Mouse (Mus musculus): ENCODE data around the gene Smarca2. TPM values are rescaled to one million over a fixed set of nuclear protein-coding genes. Genes with fewer than 3 reads are reported as not detected.
A peak's percentile ranks its signal among the peaks of the same experiment; 100 is the strongest.

The Smarca2 gene
- polyA plus RNA-seq, 1 experiment: 156 TPM

GRCm38 (mm10) chr19:26758156-26758555 lies 153.3 kb downstream of the Smarca2 start:
- no peak for TF ChIP-seq POLR2A (IDR thresholded peaks at IDR 0.05; ENCODE audit: extremely low read depth, insufficient read depth, low read length)
- TF ChIP-seq CTCF (IDR thresholded peaks at IDR 0.05; ENCODE audit: extremely low read depth, insufficient read depth, low read length): no peak
- H3K4me1 ChIP-seq (ENCODE audit: control insufficient read depth, insufficient read depth, low read length): peaks cover 10% of the 10 kb centered on the region
- H3K4me3 ChIP-seq (ENCODE audit: insufficient read depth, low read length): no peak overlapping the region
- H3K27ac ChIP-seq (ENCODE audit: insufficient read depth, low read length): no peak overlapping the region

- H3K27ac ChIP-seq (ENCODE audit: insufficient read depth, low read length): no peak overlapping the region
Measured at GRCm38 (mm10) chr19:26758620-26759019, 153.8 kb downstream of the Smarca2 start.

DNA sequence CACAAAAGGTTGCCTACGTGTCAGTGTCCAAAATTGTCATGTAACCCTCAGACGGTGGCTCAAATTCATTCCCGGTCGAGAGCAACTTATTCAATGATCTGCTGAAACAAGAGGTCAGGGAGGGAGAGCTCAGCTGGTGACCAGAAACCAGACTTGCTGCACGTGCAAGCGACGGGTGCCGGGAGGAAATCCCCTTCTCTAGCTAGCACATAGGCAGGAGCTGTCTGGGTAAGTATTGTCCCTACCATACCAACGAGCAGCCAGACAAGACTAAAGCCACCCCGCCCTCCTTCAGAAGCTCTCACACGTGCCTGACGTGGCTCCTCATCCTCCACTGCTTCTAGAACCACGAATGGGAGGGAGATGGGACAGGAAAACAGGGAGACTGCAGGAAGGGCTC lies 154.4 kb downstream of the Smarca2 start:
- peaks cover 7% of the 10 kb centered on the region for H3K4me1 ChIP-seq (ENCODE audit: control insufficient read depth, insufficient read depth, low read length)
- TF ChIP-seq CTCF (IDR thresholded peaks at IDR 0.05; ENCODE audit: extremely low read depth, insufficient read depth, low read length) (no peak), POLR2A (IDR thresholded peaks at IDR 0.05; ENCODE audit: extremely low read depth, insufficient read depth, low read length) (no peak)
- no peak overlapping the region for H3K27ac ChIP-seq (ENCODE audit: insufficient read depth, low read length)
- H3K4me3 ChIP-seq (ENCODE audit: insufficient read depth, low read length): no peak overlapping the region

More at GRCm38 (mm10) chr19:26758620-26759019, 153.8 kb downstream of the Smarca2 start:
- no peak overlapping the region for H3K4me3 ChIP-seq (ENCODE audit: insufficient read depth, low read length)
- TF ChIP-seq POLR2A (IDR thresholded peaks at IDR 0.05; ENCODE audit: extremely low read depth, insufficient read depth, low read length): no peak
- TF ChIP-seq CTCF (IDR thresholded peaks at IDR 0.05; ENCODE audit: extremely low read depth, insufficient read depth, low read length): no peak
- peaks cover 9% of the 10 kb centered on the region for H3K4me1 ChIP-seq (ENCODE audit: control insufficient read depth, insufficient read depth, low read length)

DNA sequence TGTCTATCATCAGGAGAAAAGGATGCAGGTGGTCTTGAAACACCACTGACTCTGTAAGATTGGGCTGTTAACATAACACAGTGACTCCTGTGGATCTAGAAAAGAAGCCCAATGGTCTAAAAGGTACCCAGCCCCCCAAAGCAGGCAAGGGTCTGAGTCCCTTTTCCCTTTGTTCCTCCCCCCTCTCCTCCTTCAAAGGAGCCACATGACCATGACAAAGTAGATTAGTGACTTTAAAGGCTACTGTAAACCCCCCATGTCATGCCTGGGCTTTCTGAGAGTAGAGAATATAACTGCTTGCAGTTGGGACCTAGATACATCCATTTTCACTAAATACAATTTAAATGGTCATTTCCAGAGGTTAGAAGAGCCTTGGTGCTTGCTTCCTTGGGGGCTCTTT lies 156.4 kb downstream of the Smarca2 start:
- Histone ChIP-seq H3K4me3 (ENCODE audit: insufficient read depth, low read length) (no peak overlapping the region), H3K27ac (ENCODE audit: insufficient read depth, low read length) (no peak overlapping the region), H3K4me1 (ENCODE audit: control insufficient read depth, insufficient read depth, low read length) (peaks cover 5% of the 10 kb centered on the region)
- TF ChIP-seq CTCF (IDR thresholded peaks at IDR 0.05; ENCODE audit: extremely low read depth, insufficient read depth, low read length) (no peak), POLR2A (IDR thresholded peaks at IDR 0.05; ENCODE audit: extremely low read depth, insufficient read depth, low read length) (no peak)

DNA sequence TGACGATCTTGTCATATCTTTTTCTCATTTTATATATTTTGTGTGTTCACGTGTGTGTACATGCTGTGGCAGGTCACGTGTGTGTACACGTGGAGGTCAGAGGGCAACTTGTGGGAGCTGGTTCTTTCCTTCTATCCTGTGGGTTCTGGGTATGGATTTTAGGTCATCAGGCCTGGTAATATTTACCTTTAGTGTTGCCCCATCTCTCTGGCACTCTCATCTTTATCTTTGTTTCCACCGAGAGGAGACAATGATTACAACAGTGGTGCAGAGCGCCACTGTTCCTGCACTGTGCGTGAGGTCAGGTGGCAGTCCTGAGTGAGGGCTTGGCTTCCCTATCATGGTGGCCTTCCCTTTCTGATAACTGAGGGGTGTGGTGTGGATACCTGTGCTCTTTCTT lies 160.6 kb downstream of the Smarca2 start:
- peaks cover 8% of the 10 kb centered on the region for H3K4me1 ChIP-seq (ENCODE audit: control insufficient read depth, insufficient read depth, low read length)
- H3K27ac ChIP-seq (ENCODE audit: insufficient read depth, low read length): no peak overlapping the region
- TF ChIP-seq POLR2A (IDR thresholded peaks at IDR 0.05; ENCODE audit: extremely low read depth, insufficient read depth, low read length): no peak
- no peak for TF ChIP-seq CTCF (IDR thresholded peaks at IDR 0.05; ENCODE audit: extremely low read depth, insufficient read depth, low read length)
- H3K4me3 ChIP-seq (ENCODE audit: insufficient read depth, low read length): no peak overlapping the region

- no peak overlapping the region for H3K4me3 ChIP-seq (ENCODE audit: insufficient read depth, low read length)
- H3K27ac ChIP-seq (ENCODE audit: insufficient read depth, low read length): no peak overlapping the region
- H3K4me1 ChIP-seq (ENCODE audit: control insufficient read depth, insufficient read depth, low read length): peaks cover 3% of the 10 kb centered on the region; the same call in 1 of the 2 replicates
- TF ChIP-seq CTCF (IDR thresholded peaks at IDR 0.05; ENCODE audit: extremely low read depth, insufficient read depth, low read length): no peak
- TF ChIP-seq POLR2A (IDR thresholded peaks at IDR 0.05; ENCODE audit: extremely low read depth, insufficient read depth, low read length): no peak
Measured at GRCm38 (mm10) chr19:26767454-26767853, 162.6 kb downstream of the Smarca2 start.

DNA sequence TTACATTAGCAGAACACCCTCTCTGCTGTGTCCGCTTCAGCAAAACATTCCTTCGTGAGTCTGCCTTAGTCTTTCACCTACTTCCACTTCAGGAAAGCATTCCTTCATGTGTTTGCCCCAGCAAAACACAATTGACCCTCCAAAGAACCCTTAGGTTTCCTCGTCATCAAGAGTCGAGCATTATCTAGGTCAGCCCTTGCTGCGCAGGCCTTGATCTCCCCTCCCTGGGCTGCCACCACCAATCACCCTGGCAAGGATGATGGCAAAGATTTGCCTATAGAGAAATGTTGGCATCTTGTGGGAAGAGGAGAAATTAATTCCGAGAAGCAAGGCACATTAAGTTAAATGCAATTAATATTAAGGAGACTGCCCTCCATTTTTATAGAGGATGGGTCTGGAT lies 163.1 kb downstream of the Smarca2 start:
- Histone ChIP-seq H3K4me3 (ENCODE audit: insufficient read depth, low read length) (no peak overlapping the region), H3K4me1 (ENCODE audit: control insufficient read depth, insufficient read depth, low read length) (peaks cover 3% of the 10 kb centered on the region; the same call in 1 of the 2 replicates), H3K27ac (ENCODE audit: insufficient read depth, low read length) (no peak overlapping the region)
- TF ChIP-seq POLR2A (IDR thresholded peaks at IDR 0.05; ENCODE audit: extremely low read depth, insufficient read depth, low read length) (no peak), CTCF (IDR thresholded peaks at IDR 0.05; ENCODE audit: extremely low read depth, insufficient read depth, low read length) (no peak)

- no peak overlapping the region for H3K27ac ChIP-seq (ENCODE audit: insufficient read depth, low read length)
Measured at GRCm38 (mm10) chr19:26768846-26769245, 164.0 kb downstream of the Smarca2 start.

DNA sequence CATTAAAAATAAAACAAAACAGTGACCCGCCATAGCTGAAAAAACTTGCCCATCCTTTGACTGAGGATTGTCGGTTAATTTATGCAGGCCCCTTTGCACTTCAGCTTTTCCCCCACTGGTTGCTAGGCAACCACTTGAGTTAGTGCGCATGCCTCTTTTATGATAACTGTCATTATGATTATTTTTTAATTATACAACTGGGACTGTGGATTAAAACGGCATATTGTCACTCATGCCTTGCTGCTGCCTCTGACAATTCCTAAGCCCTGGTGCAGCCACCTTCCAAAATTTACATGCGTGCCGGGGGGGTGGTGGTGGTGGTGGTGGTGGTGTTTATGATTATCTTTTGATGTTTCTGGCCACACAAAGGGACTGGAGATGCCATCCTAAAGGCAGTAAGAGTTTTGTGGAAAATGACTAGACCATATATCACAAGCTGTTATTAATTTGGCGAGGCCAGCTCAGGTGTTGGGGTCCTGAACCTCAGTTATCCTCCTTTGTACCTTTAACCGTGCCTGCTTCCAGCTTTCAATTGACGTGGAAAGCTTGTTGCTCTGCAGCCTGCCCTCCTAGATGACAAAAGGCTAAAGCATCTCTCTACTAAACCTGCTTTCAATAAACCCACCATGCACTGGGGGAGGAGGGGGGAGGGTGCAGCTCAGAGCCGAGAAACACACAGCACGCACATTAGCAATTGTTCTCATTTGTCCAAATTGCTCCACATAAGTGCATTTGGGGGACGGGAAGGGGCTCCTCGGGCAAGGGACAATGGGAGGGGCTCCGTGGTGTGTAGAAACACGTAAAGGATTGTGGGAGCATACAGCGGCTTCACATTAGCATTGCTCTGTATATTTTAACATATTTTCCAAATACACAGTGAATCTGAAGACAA lies 165.0 kb downstream of the Smarca2 start:
- Histone ChIP-seq H3K27ac (ENCODE audit: insufficient read depth, low read length) (peak overlapping the region; percentile 32; the same call in 1 of the 2 replicates), H3K4me3 (ENCODE audit: insufficient read depth, low read length) (peak overlapping the region; percentile 5)

More at GRCm38 (mm10) chr19:26768846-26769245, 164.0 kb downstream of the Smarca2 start:
- Histone ChIP-seq H3K4me3 (ENCODE audit: insufficient read depth, low read length) (no peak overlapping the region), H3K4me1 (ENCODE audit: control insufficient read depth, insufficient read depth, low read length) (peaks cover 3% of the 10 kb centered on the region; the same call in 1 of the 2 replicates)
- TF ChIP-seq CTCF (IDR thresholded peaks at IDR 0.05; ENCODE audit: extremely low read depth, insufficient read depth, low read length): no peak
- no peak for TF ChIP-seq POLR2A (IDR thresholded peaks at IDR 0.05; ENCODE audit: extremely low read depth, insufficient read depth, low read length)

DNA sequence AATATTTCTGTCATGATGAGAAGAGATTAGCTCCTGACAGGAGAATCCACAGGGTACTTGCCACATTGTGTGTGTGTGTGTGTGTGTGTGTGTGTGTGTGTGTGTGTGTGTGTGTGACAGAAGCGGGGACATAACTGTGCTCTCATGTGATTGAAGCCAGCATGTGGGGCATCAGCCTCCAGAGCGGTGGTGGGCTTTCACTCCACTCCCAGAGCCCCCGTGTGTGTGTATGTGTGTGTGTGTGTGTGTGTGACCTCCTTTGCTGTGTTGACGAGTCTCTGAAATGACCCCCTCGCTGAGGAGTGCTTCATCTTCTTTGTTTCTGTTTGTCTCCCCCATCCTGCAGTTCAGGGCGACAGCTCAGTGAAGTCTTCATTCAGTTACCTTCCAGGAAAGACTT lies 165.7 kb downstream of the Smarca2 start:
- H3K4me1 ChIP-seq (ENCODE audit: control insufficient read depth, insufficient read depth, low read length): peaks cover 3% of the 10 kb centered on the region; the same call in 1 of the 2 replicates
- H3K4me3 ChIP-seq (ENCODE audit: insufficient read depth, low read length): no peak overlapping the region; the same call in 1 of the 2 replicates
- H3K27ac ChIP-seq (ENCODE audit: insufficient read depth, low read length): no peak overlapping the region
- TF ChIP-seq CTCF (IDR thresholded peaks at IDR 0.05; ENCODE audit: extremely low read depth, insufficient read depth, low read length) (no peak), POLR2A (IDR thresholded peaks at IDR 0.05; ENCODE audit: extremely low read depth, insufficient read depth, low read length) (no peak)

More for the DNA sequence above, 165.0 kb downstream of the Smarca2 start:
- TF ChIP-seq POLR2A (IDR thresholded peaks at IDR 0.05; ENCODE audit: extremely low read depth, insufficient read depth, low read length): no peak
- TF ChIP-seq CTCF (IDR thresholded peaks at IDR 0.05; ENCODE audit: extremely low read depth, insufficient read depth, low read length): no peak
- H3K4me1 ChIP-seq (ENCODE audit: control insufficient read depth, insufficient read depth, low read length): peaks cover 3% of the 10 kb centered on the region; the same call in 1 of the 2 replicates

All from cortical plate, adult 2 months (tissue).